Mouse (Mus musculus): ENCODE measurements around the gene Kif1b. TPM values are rescaled to one million over a fixed set of nuclear protein-coding genes. Genes with fewer than 3 reads are reported as not detected.

Kif1b gene
- 34.4 and 36.5 TPM in 2 replicates for polyA plus RNA-seq (2014; fragmentation: Nextera tagmentation; extraction: Ambion mirVana)

DNA sequence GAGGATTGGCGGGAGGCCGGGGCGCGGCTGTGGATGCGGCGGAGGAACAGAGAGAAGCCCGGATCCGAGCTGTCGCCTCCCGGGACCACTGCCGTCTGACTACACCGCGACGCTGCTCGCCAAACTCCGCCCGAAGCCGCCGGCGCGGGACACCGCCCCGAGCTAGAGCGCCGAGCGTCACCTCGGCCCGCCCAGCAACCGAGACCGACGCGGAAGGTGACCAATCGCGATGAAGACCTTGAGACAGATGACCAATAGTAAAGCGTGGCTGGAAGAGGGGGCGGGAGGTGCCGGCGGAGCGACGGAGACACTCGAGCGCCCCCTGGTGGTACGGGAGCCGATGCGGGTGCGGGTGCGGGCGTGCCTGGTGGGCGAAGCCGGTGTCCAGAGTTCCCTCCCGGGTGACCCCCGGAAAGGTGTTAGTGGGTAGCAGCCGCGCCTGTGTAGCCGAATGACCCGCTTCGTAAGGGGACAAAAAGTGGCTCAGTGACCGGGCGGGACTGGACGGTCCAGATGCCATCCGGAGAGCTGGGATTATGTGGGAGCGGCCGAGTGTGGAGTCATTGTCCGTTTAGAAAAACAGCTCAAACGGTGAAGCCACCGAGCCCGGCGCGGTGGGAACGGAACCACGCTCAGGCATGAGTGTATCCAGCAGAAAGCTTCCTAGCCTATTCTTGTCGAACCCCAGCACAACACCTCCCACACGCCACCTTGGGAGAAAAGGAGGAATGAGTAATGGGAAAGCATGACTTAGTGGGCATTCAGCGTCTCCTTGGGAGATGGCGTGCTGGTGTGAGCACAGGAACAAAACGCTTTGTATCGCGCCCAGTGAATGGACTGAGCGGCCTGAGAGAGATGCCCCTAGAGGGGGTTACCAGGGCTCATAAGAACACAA is at the start of gene Kif1b:
Kif1b (minus strand) TSS at position 98 of the 895 bp plus-strand sequence.
- WGBS: under 1% methylated on average over 79 of the region's 79 CpGs

DNA sequence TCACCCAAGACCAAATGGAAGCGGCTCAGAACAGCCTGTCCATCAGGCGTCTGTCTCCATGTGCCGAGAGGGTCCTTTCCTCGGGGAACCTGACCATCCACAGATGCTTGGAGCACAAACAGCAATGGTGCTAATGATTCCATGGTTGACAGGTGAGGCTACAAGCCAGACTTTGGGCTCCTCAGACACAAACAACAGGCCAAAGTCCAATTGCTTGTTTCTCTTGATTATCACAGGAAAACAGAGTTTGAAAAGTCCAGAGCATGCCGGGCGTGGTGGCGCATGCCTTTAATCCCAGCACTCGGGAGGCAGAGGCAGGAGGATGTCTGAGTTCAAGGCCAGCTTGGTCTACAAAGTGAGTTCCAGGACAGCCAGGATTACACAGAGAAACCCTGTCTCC is 47.2 kb upstream of the Kif1b start:
- WGBS: 99% methylated on average over 8 of the region's 8 CpGs
- H3K36me3 ChIP-seq (ENCODE audit: control insufficient read depth, insufficient read depth, low read length): peaks cover 95% of the 10 kb centered on the region
- ATAC-seq (replicated peaks; ENCODE audit: low FRiP score, low TSS enrichment, low read depth): no peak

More for the DNA sequence above, at the start of gene Kif1b:
- Histone ChIP-seq H3K4me2 (ENCODE audit: low read length) (peak within 1 kb of the TSS; percentile 90), H3K9ac (ENCODE audit: low read length) (peak within 1 kb of the TSS; percentile 84), H3K9me3 (ENCODE audit: control insufficient read depth, low read length) (no peaks in the 10 kb centered on the region), H3K36me3 (ENCODE audit: control insufficient read depth, insufficient read depth, low read length) (no peaks in the 10 kb centered on the region), H3K4me3 (ENCODE audit: low read depth, low read length) (peak within 1 kb of the TSS; percentile 90), H3K4me1 (replicated peaks; ENCODE audit: control insufficient read depth, insufficient read depth, low read length) (peaks cover 20% of the 10 kb centered on the region), H3K27ac (ENCODE audit: low read depth) (peak within 1 kb of the TSS; percentile 89), H3K27me3 (replicated peaks; ENCODE audit: control insufficient read depth, insufficient read depth, low read length) (no peaks in the 10 kb centered on the region)
- ATAC-seq (replicated peaks; ENCODE audit: low FRiP score, low TSS enrichment, low read depth): peak; percentile 98
- DNase-seq (ENCODE audit: low spot score): peak; percentile 100

DNA sequence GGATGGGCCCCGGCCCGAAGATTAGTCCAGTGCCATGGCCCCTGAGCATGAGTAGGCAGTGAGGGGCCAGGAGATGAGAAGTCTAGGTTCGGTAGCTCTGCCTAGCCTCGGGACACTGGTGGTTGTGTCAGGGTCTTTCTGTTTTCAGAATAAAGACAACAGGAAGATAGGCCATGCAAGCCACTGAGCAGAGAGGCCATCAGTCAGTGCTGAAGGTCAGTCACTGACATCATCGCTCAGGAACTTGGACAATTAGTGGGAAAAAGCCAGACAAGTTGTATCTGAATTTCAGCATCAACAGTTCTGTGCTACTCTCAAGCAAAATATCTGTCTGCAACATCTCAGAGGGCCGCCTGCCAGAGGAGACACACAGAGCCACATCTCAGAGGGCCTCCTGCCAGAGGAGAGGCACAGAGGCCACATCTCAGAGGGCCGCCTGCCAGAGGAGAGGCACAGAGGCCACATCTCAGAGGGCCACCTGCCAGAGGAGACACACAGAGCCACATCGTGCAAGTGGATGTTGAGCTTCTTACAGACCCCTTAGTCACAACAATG is 44.2 kb upstream of the Kif1b start:
- 83% methylated on average over 8 of the region's 8 CpGs for WGBS
- Histone ChIP-seq H3K9me3 (ENCODE audit: control insufficient read depth, low read length) (no peaks in the 10 kb centered on the region), H3K27ac (ENCODE audit: low read depth) (no peak overlapping the region), H3K27me3 (replicated peaks; ENCODE audit: control insufficient read depth, insufficient read depth, low read length) (no peaks in the 10 kb centered on the region), H3K4me1 (replicated peaks; ENCODE audit: control insufficient read depth, insufficient read depth, low read length) (no peaks in the 10 kb centered on the region), H3K36me3 (ENCODE audit: control insufficient read depth, insufficient read depth, low read length) (peaks cover 88% of the 10 kb centered on the region), H3K4me3 (ENCODE audit: low read depth, low read length) (no peak overlapping the region), H3K9ac (ENCODE audit: low read length) (no peak overlapping the region), H3K4me2 (ENCODE audit: low read length) (no peak overlapping the region)
- no peak for ATAC-seq (replicated peaks; ENCODE audit: low FRiP score, low TSS enrichment, low read depth)
- DNase-seq (ENCODE audit: low spot score): no peak

More for the DNA sequence above, 47.2 kb upstream of the Kif1b start:
- Histone ChIP-seq H3K27me3 (replicated peaks; ENCODE audit: control insufficient read depth, insufficient read depth, low read length) (no peaks in the 10 kb centered on the region), H3K27ac (ENCODE audit: low read depth) (no peak overlapping the region), H3K9me3 (ENCODE audit: control insufficient read depth, low read length) (no peaks in the 10 kb centered on the region), H3K4me3 (ENCODE audit: low read depth, low read length) (no peak overlapping the region), H3K9ac (ENCODE audit: low read length) (no peak overlapping the region), H3K4me1 (replicated peaks; ENCODE audit: control insufficient read depth, insufficient read depth, low read length) (no peaks in the 10 kb centered on the region), H3K4me2 (ENCODE audit: low read length) (no peak overlapping the region)
- DNase-seq (ENCODE audit: low spot score): no peak

DNA sequence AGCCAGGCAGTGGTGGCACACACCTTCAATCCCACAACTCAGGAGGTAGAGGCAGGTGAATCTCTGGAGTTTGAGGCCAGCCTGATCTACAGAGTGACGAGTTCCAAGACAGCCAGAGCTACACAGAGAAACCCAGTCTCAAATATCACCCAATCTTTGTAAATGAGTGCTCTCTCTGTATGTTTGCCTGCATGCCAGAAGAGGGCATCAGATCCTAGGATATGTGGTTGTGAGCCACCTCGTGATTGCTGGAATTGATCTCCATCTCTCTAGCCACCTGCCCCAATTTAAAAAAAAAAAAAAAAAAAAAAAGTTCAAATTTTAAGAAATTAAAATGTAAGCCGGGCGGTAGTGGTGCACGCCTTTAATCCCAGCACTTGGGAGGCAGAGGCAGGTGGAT is 41.5 kb upstream of the Kif1b start:
- Histone ChIP-seq H3K4me2 (ENCODE audit: low read length) (no peak overlapping the region), H3K4me1 (replicated peaks; ENCODE audit: control insufficient read depth, insufficient read depth, low read length) (no peaks in the 10 kb centered on the region), H3K27me3 (replicated peaks; ENCODE audit: control insufficient read depth, insufficient read depth, low read length) (no peaks in the 10 kb centered on the region), H3K36me3 (ENCODE audit: control insufficient read depth, insufficient read depth, low read length) (peaks cover 88% of the 10 kb centered on the region), H3K4me3 (ENCODE audit: low read depth, low read length) (no peak overlapping the region), H3K9ac (ENCODE audit: low read length) (no peak overlapping the region), H3K27ac (ENCODE audit: low read depth) (no peak overlapping the region), H3K9me3 (ENCODE audit: control insufficient read depth, low read length) (no peaks in the 10 kb centered on the region)
- WGBS: 82% methylated on average over 5 of the region's 5 CpGs
- ATAC-seq (replicated peaks; ENCODE audit: low FRiP score, low TSS enrichment, low read depth) (no peak), DNase-seq (ENCODE audit: low spot score) (no peak)

DNA sequence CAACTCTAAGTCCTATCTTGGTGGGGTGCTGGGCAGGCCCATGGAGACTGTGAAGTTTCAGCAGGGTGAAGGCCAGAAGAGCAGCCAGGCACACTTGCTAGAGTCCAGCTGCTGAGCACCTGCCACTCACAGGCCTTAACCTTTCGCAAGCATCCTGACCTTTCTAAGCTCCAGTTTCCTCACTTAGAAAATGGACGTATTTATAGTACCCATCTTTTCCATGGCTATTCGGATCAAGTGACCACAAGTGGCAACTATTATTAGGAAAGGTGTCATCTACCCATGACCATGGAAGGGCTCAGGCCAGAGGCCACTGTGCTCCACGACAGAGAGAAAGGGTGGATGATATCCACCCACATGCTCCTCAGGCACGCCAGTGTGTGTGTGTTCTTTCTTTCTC is 38.4 kb upstream of the Kif1b start:
- 84% methylated on average over 5 of the region's 5 CpGs for WGBS

DNA sequence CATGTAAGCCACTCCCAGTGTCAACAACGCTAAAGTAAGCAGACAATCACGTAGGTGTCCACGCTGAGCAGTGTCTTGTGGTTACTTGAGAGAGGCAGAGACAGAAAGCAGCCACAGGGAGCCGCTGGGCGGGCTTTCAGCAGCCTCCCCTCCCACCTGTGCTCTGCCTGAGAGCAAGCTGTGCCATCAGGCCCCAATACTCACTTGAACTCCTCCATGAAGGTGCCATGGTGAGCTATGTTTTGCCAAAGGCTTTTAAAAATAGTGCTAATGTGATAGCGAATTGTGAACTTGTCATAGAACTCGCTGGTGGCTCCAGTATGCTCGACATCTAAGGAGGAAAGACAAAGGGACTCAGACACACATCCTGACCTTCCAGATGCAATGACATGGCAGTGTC is 36.8 kb upstream of the Kif1b start:
- WGBS: 84% methylated on average over 8 of the region's 8 CpGs
- H3K27ac ChIP-seq (ENCODE audit: low read depth): no peak overlapping the region
- H3K4me3 ChIP-seq (ENCODE audit: low read depth, low read length): no peak overlapping the region
- no peak overlapping the region for H3K9ac ChIP-seq (ENCODE audit: low read length)
- ATAC-seq (replicated peaks; ENCODE audit: low FRiP score, low TSS enrichment, low read depth) (no peak), DNase-seq (ENCODE audit: low spot score) (no peak)
- no peaks in the 10 kb centered on the region for H3K9me3 ChIP-seq (ENCODE audit: control insufficient read depth, low read length)
- H3K36me3 ChIP-seq (ENCODE audit: control insufficient read depth, insufficient read depth, low read length): peaks cover 81% of the 10 kb centered on the region
- no peaks in the 10 kb centered on the region for H3K4me1 ChIP-seq (replicated peaks; ENCODE audit: control insufficient read depth, insufficient read depth, low read length)
- H3K4me2 ChIP-seq (ENCODE audit: low read length): no peak overlapping the region
- H3K27me3 ChIP-seq (replicated peaks; ENCODE audit: control insufficient read depth, insufficient read depth, low read length): no peaks in the 10 kb centered on the region

More for the DNA sequence above, 38.4 kb upstream of the Kif1b start:
- Histone ChIP-seq H3K4me3 (ENCODE audit: low read depth, low read length) (no peak overlapping the region), H3K4me1 (replicated peaks; ENCODE audit: control insufficient read depth, insufficient read depth, low read length) (no peaks in the 10 kb centered on the region), H3K9ac (ENCODE audit: low read length) (no peak overlapping the region), H3K4me2 (ENCODE audit: low read length) (no peak overlapping the region), H3K27me3 (replicated peaks; ENCODE audit: control insufficient read depth, insufficient read depth, low read length) (no peaks in the 10 kb centered on the region), H3K9me3 (ENCODE audit: control insufficient read depth, low read length) (no peaks in the 10 kb centered on the region), H3K27ac (ENCODE audit: low read depth) (no peak overlapping the region), H3K36me3 (ENCODE audit: control insufficient read depth, insufficient read depth, low read length) (peaks cover 89% of the 10 kb centered on the region)
- DNase-seq (ENCODE audit: low spot score): no peak
- no peak for ATAC-seq (replicated peaks; ENCODE audit: low FRiP score, low TSS enrichment, low read depth)

DNA sequence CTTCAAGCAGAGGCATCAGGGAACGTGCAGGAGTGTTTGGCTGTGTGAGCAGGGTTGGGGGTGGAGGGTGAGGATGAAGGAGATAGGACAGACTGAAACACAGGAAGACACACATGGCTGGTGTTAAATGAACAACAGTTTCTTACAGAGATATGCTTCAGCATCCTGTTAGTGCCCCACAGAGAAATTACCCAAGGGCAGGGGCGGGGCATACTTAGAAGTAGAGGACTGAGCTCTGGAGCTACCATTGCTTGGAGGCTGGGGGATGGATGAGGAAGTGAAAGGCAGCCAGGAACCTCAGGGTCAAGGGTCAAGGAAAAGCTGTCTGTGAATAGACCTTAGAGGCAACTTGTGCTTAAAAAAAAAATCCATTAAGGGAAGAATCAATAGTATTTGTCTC is 33.2 kb upstream of the Kif1b start:
- Histone ChIP-seq H3K27ac (ENCODE audit: low read depth) (no peak overlapping the region), H3K4me2 (ENCODE audit: low read length) (no peak overlapping the region), H3K9me3 (ENCODE audit: control insufficient read depth, low read length) (no peaks in the 10 kb centered on the region), H3K9ac (ENCODE audit: low read length) (no peak overlapping the region), H3K27me3 (replicated peaks; ENCODE audit: control insufficient read depth, insufficient read depth, low read length) (no peaks in the 10 kb centered on the region), H3K36me3 (ENCODE audit: control insufficient read depth, insufficient read depth, low read length) (peaks cover 80% of the 10 kb centered on the region), H3K4me1 (replicated peaks; ENCODE audit: control insufficient read depth, insufficient read depth, low read length) (no peaks in the 10 kb centered on the region), H3K4me3 (ENCODE audit: low read depth, low read length) (no peak overlapping the region)
- ATAC-seq (replicated peaks; ENCODE audit: low FRiP score, low TSS enrichment, low read depth) (no peak), DNase-seq (ENCODE audit: low spot score) (no peak)
- WGBS: 66% methylated on average over 2 of the region's 2 CpGs

DNA sequence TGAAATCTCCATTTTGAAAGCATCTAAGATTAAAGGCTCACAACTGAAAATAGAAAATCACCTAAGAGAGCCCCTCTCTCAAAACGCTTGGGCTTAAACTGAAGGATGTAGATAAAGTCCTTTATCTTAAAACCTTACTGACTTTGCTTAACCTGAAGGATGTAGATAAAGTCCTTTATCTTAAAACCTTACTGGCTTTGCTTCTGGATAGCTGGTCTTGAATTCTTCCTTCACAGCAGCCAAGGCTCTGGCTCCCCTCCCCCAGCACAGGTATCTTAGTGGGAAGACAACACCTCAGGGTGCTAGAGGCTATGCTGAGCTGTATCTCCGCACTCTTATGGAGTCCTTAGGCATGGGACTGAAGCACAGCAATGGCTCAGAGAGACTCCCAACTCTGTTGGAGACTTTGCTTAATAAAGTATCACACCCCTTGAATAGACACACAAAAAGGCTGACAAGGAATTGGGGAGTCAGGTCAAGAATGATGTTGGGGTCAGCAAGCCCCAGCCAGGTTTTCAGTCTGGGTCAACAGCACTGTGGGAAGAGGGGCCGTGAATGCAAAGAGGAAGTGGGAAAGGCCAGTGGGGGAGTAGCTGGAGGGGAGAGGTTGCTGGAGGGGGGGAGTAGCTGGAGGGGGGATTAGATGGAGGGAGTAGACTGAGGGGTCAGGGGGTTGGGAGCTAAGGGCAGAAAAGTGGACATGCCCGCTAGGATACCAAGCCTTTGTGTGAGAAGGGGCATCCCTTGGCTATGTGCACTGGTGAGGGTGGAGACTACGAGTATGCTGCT is 32.1 kb upstream of the Kif1b start:
- no peak for DNase-seq (ENCODE audit: low spot score)
- WGBS: 76% methylated on average over 5 of the region's 5 CpGs
- Histone ChIP-seq H3K4me2 (ENCODE audit: low read length) (no peak overlapping the region), H3K9me3 (ENCODE audit: control insufficient read depth, low read length) (no peaks in the 10 kb centered on the region), H3K9ac (ENCODE audit: low read length) (no peak overlapping the region), H3K27ac (ENCODE audit: low read depth) (no peak overlapping the region), H3K36me3 (ENCODE audit: control insufficient read depth, insufficient read depth, low read length) (peaks cover 80% of the 10 kb centered on the region), H3K27me3 (replicated peaks; ENCODE audit: control insufficient read depth, insufficient read depth, low read length) (no peaks in the 10 kb centered on the region), H3K4me1 (replicated peaks; ENCODE audit: control insufficient read depth, insufficient read depth, low read length) (no peaks in the 10 kb centered on the region), H3K4me3 (ENCODE audit: low read depth, low read length) (no peak overlapping the region)
- no peak for ATAC-seq (replicated peaks; ENCODE audit: low FRiP score, low TSS enrichment, low read depth)
